Mouse (Mus musculus): ENCODE data around the gene Akr1b8. TPM values are rescaled to one million over a fixed set of nuclear protein-coding genes. Genes with fewer than 3 reads are reported as not detected.

Gene Akr1b8
- polyA plus RNA-seq (2021; fragmentation: Nextera tagmentation), result 1.9 and 2.2 TPM in 2 replicates
- long read RNA-seq, experiment 1, transcript Akr1b8-201 (10 exons, 1,358 nt), result major isoform, 6 of 7 reads
- long read RNA-seq, experiment 1, partial matches to known transcripts, result 0 of 7 reads
- long read RNA-seq, experiment 1, other reads (novel, unspliced or antisense), result 1 of 7 reads
- long read RNA-seq, experiment 2, partial matches to known transcripts, result 2 of 4 reads
- long read RNA-seq, experiment 2, other reads (novel, unspliced or antisense), result 1 of 4 reads

DNA sequence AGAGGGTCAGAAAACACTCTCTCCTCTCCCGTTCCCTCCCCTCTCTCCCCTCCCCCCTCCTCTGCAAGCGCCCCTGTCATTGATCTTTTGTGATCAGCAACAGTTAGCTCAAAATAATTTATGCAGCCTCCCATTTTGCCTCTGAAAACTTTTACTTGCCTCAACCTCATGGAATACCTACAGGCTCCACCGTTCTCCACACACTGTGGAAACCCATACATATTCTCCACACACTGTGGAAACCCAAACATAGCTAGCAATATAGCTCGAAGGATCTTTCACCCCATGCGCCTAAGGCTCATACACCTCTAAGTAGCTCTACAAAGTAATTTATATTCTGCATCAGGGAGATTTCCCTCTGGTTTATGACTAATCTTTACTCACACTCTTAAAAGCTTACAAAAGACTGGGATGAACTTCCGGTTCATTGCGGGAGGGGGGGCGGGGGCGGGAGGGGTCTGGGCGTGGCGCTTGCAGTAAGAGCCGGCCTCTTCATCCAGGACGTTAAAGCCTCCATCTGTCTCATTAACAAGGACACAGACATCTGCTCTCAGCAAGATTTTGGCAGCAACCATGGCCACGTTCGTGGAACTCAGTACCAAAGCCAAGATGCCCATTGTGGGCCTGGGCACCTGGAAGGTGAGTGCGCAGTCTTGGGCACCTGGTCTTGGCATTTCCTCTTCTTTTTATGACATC is at the start of gene Akr1b8:
TSS of gene Akr1b8 (plus strand) at position 462 of the 696 bp plus-strand sequence.

DNA sequence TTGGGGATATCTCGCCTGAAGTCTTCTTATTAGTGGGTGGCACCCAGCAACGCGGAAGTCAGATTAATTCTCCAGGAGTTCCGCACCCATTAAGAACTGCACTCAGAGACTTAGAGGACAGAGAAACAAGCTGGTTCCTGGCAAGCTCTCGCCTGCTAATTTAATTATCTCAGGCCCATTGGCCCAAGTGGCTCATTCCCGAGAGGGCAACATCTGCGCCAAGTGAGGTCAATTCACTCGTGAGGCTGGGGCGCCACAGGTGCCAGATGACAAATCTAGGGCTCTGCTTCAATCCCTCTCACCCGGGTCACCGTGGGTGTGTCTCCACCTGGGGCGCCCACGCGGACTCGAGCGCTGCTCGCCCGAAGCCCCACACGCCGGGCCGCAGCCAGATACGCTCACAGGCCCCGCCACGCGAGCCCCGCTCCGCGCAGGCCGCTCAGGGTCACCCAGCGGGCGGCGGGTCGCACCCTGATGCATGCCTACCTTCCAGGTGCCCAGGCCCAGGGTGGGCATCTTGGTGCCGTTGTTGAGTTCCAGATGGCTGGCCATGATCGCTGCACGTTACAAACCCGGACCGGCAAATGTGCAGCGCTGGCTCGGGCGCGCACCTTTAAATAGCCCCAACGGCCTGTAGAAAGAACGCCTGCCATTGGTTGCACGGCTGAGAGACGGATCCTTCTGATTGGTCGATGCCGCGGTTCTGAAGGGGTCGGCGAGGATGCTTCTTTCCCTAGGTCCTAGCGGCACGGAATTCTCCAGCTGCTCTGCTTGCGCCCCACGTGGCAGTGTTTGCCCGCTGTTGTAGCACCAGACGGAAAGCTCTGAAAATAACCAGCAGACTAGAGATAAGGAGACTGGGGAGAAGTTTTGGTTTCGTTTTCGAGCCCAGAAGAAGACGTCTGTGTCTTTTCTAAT is 36.8 kb upstream of the Akr1b8 start, which contains the start of gene Akr1b3:
TSS of gene Akr1b3 (minus strand) at position 625 of the 918 bp plus-strand sequence.

DNA sequence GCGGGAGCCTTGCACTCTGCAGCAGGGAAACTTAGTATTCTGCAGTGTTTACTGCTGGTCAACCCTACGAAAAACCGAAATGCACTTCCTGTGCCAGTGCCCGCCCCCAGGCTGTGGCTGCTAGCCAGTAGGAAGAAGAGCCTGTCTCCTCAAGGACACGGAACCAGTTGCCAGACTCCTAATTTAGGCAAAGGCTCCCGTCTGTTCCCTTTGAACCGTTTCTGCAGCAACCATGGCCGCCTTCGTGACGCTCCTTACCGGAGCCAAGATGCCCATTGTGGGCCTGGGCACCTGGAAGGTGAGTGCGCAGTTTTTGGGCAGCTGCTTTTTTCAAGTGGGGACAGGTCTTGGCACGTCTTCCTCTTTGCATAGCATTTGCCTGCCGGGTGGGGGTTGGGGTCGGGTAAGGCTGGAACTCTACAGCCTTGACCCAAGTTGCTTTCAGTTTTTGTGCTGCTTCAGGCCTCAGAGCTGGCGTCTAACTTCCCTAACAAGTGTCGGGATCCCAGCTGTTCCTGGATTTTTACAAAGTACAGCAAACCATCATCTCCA is 30.3 kb downstream of the Akr1b8 start, which contains the start of gene Akr1b10:
TSS of gene Akr1b10 (plus strand) at position 109 of the 552 bp plus-strand sequence.

DNA sequence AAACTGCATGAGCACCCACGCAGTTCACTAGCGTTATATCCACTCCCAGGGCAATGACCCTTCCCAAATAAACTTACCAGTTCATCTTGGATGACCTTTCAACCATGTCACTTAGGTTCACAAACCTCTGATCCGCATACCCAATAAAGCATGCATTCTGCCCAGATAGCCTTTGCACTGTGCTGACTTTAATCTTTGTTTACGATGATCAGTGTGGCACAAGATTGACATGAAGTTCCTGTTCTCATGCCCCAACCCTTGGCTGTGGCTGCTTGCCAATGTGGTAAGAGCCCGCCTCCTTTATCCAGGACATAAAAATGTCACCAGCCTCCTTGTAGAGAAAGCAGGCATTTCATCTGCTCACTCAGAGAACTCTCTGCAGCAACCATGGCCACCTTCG is 58.1 kb downstream of the Akr1b8 start, which contains the start of gene Akr1b7:
TSS of gene Akr1b7 (plus strand) at position 312 of the 400 bp plus-strand sequence.

Other genes with a start within 250 kb of the Akr1b8 start
- 29.8 and 46.2 TPM in 2 replicates for gene Slc35b4, start 177.0 kb upstream of the Akr1b8 start, polyA plus RNA-seq (2021; fragmentation: Nextera tagmentation)
- gene Akr1b3, start 36.6 kb upstream of the Akr1b8 start, polyA plus RNA-seq (2021; fragmentation: Nextera tagmentation), result 77.7 and 81.3 TPM in 2 replicates
- 24.3 and 27.9 TPM in 2 replicates for gene Akr1b10, start 30.1 kb downstream of the Akr1b8 start, polyA plus RNA-seq (2021; fragmentation: Nextera tagmentation)
- gene Akr1b7, start 58.2 kb downstream of the Akr1b8 start, polyA plus RNA-seq (2021; fragmentation: Nextera tagmentation), result not detected in 2 replicates
- 56.4 and 66.1 TPM in 2 replicates for gene Bpgm, start 122.1 kb downstream of the Akr1b8 start, polyA plus RNA-seq (2021; fragmentation: Nextera tagmentation)
- 13.1 and 16.6 TPM in 2 replicates for gene Cald1, start 244.4 kb downstream of the Akr1b8 start, polyA plus RNA-seq (2021; fragmentation: Nextera tagmentation)